Mouse (Mus musculus): ENCODE data around the gene Pla2g2f.

Gene Pla2g2f

DNA sequence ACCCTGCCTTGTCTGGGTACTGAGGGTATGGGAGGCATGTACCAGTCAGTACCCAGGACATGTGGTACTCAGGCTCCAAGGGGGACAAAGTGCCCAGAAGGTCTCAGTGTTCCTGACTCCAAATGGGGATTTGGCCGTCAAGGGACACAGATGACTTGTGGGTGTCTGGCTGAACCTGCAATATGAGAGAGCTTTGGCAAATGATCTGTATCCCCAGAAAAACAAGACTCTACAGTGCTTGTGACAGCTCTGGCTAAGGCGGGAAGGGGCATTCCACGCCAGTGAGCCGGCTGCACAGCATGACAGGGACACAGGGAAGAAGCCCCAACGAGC is 38.2 kb downstream of the Pla2g2f start:
- peaks cover 23% of the 10 kb centered on the region for H3K36me3 ChIP-seq (ENCODE audit: insufficient read depth, low read length)
- no peak overlapping the region for H3K4me3 ChIP-seq (replicated peaks; ENCODE audit: low read length)
- no peaks in the 10 kb centered on the region for H3K9me3 ChIP-seq (ENCODE audit: low read length)
- H3K27me3 ChIP-seq (ENCODE audit: insufficient read depth, low read length), result no peaks in the 10 kb centered on the region; the same call in 1 of the 2 replicates
- H3K4me1 ChIP-seq (replicated peaks; ENCODE audit: low read depth, low read length), result peaks cover 28% of the 10 kb centered on the region
- TF ChIP-seq POU5F1 (IDR thresholded peaks at IDR 0.05; ENCODE audit: borderline replicate concordance, low read length), result no peak
- no peak for TF ChIP-seq CTCF (conservative IDR thresholded peaks at IDR 0.05; ENCODE audit: low read length)
- no peak for TF ChIP-seq NANOG (IDR thresholded peaks at IDR 0.05; ENCODE audit: borderline replicate concordance, low read length)

DNA sequence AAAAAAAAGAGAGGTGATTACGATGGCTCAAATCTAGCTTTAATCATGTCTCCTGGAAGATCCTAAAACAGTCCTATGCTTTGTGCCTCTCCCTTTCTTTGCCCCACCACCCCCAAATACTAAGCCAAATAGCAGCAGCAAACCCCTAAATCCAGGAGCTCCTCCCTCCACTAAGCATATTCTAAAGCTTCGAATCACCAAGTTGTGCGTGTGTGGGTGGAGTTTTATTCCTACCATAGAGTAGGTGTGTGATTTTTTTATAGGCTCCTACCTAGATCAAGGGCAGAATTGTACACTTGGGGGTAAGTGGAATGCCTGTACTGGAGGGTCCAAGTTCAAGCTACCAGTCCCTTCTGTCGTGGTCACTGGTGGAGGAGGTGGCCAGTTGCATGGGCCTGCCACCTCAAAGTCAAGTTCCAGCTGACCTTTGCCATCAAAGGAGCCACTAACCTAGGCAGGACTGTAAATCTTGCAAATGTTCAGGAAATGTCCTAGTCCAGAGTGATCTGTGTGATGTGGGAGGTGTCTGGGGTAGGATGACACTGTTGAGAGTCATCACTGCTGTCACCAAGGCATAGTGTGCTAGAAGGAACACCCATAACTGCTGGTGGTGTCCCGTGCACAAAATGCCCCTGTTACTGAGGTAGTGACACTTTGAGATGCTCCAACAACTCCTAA is 38.7 kb downstream of the Pla2g2f start:
- Histone ChIP-seq H3K27me3 (ENCODE audit: insufficient read depth, low read length) (no peaks in the 10 kb centered on the region; the same call in 1 of the 2 replicates), H3K9me3 (ENCODE audit: low read length) (no peaks in the 10 kb centered on the region), H3K36me3 (ENCODE audit: insufficient read depth, low read length) (peaks cover 23% of the 10 kb centered on the region), H3K4me1 (replicated peaks; ENCODE audit: low read depth, low read length) (peaks cover 23% of the 10 kb centered on the region), H3K4me3 (replicated peaks; ENCODE audit: low read length) (no peak overlapping the region)
- TF ChIP-seq CTCF (conservative IDR thresholded peaks at IDR 0.05; ENCODE audit: low read length) (no peak), POU5F1 (IDR thresholded peaks at IDR 0.05; ENCODE audit: borderline replicate concordance, low read length) (no peak), NANOG (IDR thresholded peaks at IDR 0.05; ENCODE audit: borderline replicate concordance, low read length) (no peak)

DNA sequence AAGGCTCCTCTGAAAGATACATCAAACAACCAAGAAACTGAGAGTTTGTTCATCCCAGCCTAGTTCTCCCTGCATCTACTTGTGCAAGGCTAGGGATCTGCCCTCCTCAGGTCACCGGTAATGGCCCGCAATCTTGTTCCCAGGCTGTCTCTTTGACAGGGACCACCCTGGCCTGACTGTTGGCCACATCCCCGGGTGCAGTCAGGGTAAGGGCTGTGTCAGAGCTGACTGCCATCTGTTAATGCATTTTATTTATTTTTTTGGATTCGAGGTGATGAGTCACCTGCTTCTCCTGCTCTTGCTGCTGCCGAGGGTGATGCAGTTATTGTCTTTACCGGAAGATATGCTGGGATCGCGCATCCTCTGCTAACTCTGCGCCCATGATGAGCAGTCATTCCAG is 40.7 kb downstream of the Pla2g2f start:
- peaks cover 22% of the 10 kb centered on the region for H3K4me1 ChIP-seq (replicated peaks; ENCODE audit: low read depth, low read length)
- no peaks in the 10 kb centered on the region for H3K9me3 ChIP-seq (ENCODE audit: low read length)
- no peaks in the 10 kb centered on the region for H3K27me3 ChIP-seq (ENCODE audit: insufficient read depth, low read length)
- peaks cover 23% of the 10 kb centered on the region for H3K36me3 ChIP-seq (ENCODE audit: insufficient read depth, low read length)
- no peak overlapping the region for H3K4me3 ChIP-seq (replicated peaks; ENCODE audit: low read length)
- TF ChIP-seq POU5F1 (IDR thresholded peaks at IDR 0.05; ENCODE audit: borderline replicate concordance, low read length), result no peak
- no peak for TF ChIP-seq CTCF (conservative IDR thresholded peaks at IDR 0.05; ENCODE audit: low read length)
- no peak for TF ChIP-seq NANOG (IDR thresholded peaks at IDR 0.05; ENCODE audit: borderline replicate concordance, low read length)

DNA sequence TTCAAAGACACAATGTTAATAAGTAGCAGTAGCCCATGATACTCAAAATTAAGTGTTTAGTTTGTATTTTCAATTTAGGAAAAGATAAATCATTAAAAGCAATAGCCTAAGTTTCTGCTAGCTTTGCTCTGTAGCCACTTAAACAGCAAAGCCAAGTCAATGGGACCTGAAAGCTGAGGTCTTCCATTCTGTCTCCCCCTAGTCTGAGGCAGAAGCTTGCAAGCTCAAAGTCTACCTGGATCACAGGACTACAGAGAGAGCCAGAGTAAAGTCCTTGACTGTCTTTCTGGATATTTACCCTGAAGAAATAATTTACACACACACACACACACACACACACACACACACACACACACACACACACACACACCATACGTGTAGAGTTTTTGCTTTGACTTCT is 43.2 kb downstream of the Pla2g2f start:
- H3K9me3 ChIP-seq (ENCODE audit: low read length), result no peaks in the 10 kb centered on the region
- peaks cover 40% of the 10 kb centered on the region for H3K4me1 ChIP-seq (replicated peaks; ENCODE audit: low read depth, low read length)
- H3K27me3 ChIP-seq (ENCODE audit: insufficient read depth, low read length), result no peaks in the 10 kb centered on the region
- H3K4me3 ChIP-seq (replicated peaks; ENCODE audit: low read length), result no peak overlapping the region
- peaks cover 5% of the 10 kb centered on the region for H3K36me3 ChIP-seq (ENCODE audit: insufficient read depth, low read length)
- TF ChIP-seq NANOG (IDR thresholded peaks at IDR 0.05; ENCODE audit: borderline replicate concordance, low read length) (no peak), CTCF (conservative IDR thresholded peaks at IDR 0.05; ENCODE audit: low read length) (no peak), POU5F1 (IDR thresholded peaks at IDR 0.05; ENCODE audit: borderline replicate concordance, low read length) (no peak)

DNA sequence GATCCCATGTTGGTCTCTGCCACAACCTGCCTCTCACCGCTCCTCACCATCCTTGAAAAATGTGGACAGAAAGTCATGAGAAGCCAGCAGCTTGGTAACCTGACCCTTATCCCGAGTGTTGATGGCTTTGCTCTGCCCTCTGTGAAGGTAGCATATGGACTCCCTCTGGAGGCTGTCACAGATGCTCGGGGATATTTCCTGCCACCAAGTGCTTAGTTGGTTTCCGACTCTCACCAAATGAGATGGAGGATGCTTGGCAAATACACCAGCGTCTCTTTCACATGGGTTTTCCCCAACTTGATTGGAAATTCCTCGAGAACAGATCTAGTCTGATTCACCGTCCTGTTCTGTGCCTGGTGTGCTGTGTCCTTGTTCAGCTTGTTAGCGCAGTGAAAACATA is 44.8 kb downstream of the Pla2g2f start:
- TF ChIP-seq CTCF (conservative IDR thresholded peaks at IDR 0.05; ENCODE audit: low read length), result no peak; the same call in 1 of the 2 replicates
- TF ChIP-seq NANOG (IDR thresholded peaks at IDR 0.05; ENCODE audit: borderline replicate concordance, low read length), result no peak
- TF ChIP-seq POU5F1 (IDR thresholded peaks at IDR 0.05; ENCODE audit: borderline replicate concordance, low read length), result no peak
- H3K4me1 ChIP-seq (replicated peaks; ENCODE audit: low read depth, low read length), result peaks cover 56% of the 10 kb centered on the region

DNA sequence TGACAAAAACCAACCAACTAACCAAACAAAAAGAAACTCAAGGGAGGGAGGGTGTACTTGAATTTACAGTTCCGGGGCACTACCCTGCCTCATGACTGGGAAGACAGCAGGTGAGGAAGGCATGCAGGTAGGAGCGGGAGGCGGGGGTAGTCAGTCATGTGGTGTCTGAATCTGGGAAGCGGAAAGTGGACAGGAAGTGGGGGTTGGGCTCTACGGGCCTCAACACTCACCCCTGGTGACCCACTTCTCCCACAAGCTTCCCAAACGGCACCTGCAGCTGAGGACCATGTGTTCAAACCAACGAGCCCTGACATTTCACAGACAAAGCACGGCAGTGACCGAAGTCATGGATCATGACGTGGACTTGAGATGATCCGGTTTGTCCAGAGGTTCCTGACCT is 45.3 kb downstream of the Pla2g2f start:
- no peaks in the 10 kb centered on the region for H3K36me3 ChIP-seq (ENCODE audit: insufficient read depth, low read length)
- no peak overlapping the region for H3K4me3 ChIP-seq (replicated peaks; ENCODE audit: low read length)
- TF ChIP-seq CTCF (conservative IDR thresholded peaks at IDR 0.05; ENCODE audit: low read length) (no peak), NANOG (IDR thresholded peaks at IDR 0.05; ENCODE audit: borderline replicate concordance, low read length) (no peak), POU5F1 (IDR thresholded peaks at IDR 0.05; ENCODE audit: borderline replicate concordance, low read length) (no peak)
- no peaks in the 10 kb centered on the region for H3K27me3 ChIP-seq (ENCODE audit: insufficient read depth, low read length)
- peaks cover 61% of the 10 kb centered on the region for H3K4me1 ChIP-seq (replicated peaks; ENCODE audit: low read depth, low read length)
- no peaks in the 10 kb centered on the region for H3K9me3 ChIP-seq (ENCODE audit: low read length)

More for the DNA sequence above, 44.8 kb downstream of the Pla2g2f start:
- Histone ChIP-seq H3K4me3 (replicated peaks; ENCODE audit: low read length) (no peak overlapping the region), H3K9me3 (ENCODE audit: low read length) (no peaks in the 10 kb centered on the region), H3K27me3 (ENCODE audit: insufficient read depth, low read length) (no peaks in the 10 kb centered on the region), H3K36me3 (ENCODE audit: insufficient read depth, low read length) (no peaks in the 10 kb centered on the region)

DNA sequence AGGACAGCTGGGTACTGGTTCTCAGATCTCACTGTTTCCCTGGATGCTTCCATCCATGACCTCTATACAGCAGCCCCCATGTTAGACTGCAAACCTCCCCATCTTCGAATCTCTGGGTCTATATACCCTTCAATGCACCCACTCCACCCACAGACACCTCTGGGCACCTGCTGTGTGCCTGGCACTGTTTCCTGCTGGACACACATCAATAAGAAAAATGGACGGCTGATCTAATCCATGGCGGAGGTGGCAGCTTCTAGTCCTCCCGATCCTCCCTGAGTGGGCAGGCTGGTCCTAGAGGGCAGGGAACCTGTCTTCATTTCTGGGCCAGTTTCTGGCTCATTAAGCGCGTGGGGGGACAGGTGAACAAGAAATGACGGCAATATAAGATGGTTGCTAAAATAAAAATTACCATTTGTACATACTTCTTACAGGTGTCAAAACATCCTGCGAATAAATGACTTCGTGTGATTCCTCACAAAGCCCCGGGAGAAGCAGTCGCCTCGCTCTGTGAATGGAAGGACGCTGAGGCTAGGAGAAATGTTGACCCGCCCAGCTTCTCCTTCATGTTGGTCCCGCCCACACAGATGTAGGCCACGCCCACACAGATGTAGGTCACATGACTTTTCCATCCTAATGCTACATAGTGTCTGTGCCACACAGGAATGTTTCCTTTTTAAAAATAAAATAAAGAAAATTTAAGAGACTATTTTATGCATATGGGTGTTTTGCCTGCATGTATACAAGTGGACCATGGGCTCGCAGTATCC is 46.2 kb downstream of the Pla2g2f start:
- H3K4me1 ChIP-seq (replicated peaks; ENCODE audit: low read depth, low read length), result peaks cover 68% of the 10 kb centered on the region
- TF ChIP-seq CTCF (conservative IDR thresholded peaks at IDR 0.05; ENCODE audit: low read length), result no peak
- TF ChIP-seq NANOG (IDR thresholded peaks at IDR 0.05; ENCODE audit: borderline replicate concordance, low read length), result no peak
- TF ChIP-seq POU5F1 (IDR thresholded peaks at IDR 0.05; ENCODE audit: borderline replicate concordance, low read length), result no peak
- H3K36me3 ChIP-seq (ENCODE audit: insufficient read depth, low read length), result no peaks in the 10 kb centered on the region
- no peaks in the 10 kb centered on the region for H3K27me3 ChIP-seq (ENCODE audit: insufficient read depth, low read length)
- no peaks in the 10 kb centered on the region for H3K9me3 ChIP-seq (ENCODE audit: low read length)
- H3K4me3 ChIP-seq (replicated peaks; ENCODE audit: low read length), result no peak overlapping the region

DNA sequence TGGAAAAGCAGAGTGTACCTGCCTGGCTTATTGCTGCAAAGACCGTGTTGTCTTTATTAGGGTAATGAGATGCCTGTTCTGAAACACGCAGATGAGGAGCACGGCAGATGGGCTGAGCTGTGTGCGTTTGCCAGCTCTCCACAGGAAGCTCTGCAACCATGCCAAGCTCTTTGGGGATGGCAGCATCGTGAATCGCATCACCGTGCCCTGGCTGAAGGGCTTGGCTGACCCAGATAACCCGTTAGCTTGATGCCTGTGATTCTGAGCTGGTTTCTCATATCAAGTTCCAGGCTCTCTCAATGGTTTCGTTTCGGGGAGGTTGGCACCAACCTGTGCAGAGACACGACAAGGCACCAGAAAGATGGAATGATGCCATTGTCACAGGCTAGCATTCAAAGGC is 46.8 kb downstream of the Pla2g2f start:
- TF ChIP-seq NANOG (IDR thresholded peaks at IDR 0.05; ENCODE audit: borderline replicate concordance, low read length) (no peak), POU5F1 (IDR thresholded peaks at IDR 0.05; ENCODE audit: borderline replicate concordance, low read length) (no peak), CTCF (conservative IDR thresholded peaks at IDR 0.05; ENCODE audit: low read length) (no peak)

More for the DNA sequence above, 46.8 kb downstream of the Pla2g2f start:
- H3K27me3 ChIP-seq (ENCODE audit: insufficient read depth, low read length), result no peaks in the 10 kb centered on the region
- H3K4me1 ChIP-seq (replicated peaks; ENCODE audit: low read depth, low read length), result peaks cover 69% of the 10 kb centered on the region
- H3K36me3 ChIP-seq (ENCODE audit: insufficient read depth, low read length), result no peaks in the 10 kb centered on the region
- H3K4me3 ChIP-seq (replicated peaks; ENCODE audit: low read length), result no peak overlapping the region
- no peaks in the 10 kb centered on the region for H3K9me3 ChIP-seq (ENCODE audit: low read length)

Measured in E14TG2a.4 (cell line).